Mouse (Mus musculus) gastrocnemius, postnatal 4 days (tissue): ENCODE measurements around the gene Hyls1. TPM values are rescaled to one million over a fixed set of nuclear protein-coding genes. Genes with fewer than 3 reads are reported as not detected.
A peak's percentile ranks its signal among the peaks of the same experiment; 100 is the strongest.

Source experiments
- DNase-seq, 2 experiments: peaks; one replicate each; pipeline ENCODE4 v3.0.0; 2021 to 2022; ENCODE audit warnings: low spot score in 2 of 2, mixed read lengths in 2 of 2
- total RNA-seq, 2 experiments: library from RNA; stranded (reverse); gene quantifications; 2 replicates each; pipeline ENCODE4 v1.2.3; 2021

The Hyls1 gene
- total RNA-seq, 2 experiments from 2014 or later = 3.0 to 4.1 TPM

DNA sequence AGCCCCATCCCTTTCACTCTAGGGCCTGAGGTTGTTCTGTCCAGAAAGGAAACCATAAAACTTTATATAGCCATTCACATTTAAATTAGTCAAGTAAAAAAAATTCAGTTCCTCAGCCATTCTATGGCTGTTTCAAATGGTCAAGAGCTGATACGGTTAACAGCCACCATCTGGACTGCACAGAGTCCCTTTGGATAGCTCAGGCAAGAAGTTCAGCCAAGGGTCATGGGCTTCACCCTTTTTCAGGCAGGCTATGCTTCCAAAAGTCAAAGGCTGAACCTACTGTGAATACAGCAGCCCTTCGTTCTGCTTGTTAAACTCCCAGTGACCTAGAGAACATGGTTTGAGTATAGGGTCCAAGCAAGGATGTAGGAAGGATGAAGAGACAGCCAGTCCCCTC, 25.5 kb downstream of the Hyls1 start:
- DNase-seq = no peak

DNA sequence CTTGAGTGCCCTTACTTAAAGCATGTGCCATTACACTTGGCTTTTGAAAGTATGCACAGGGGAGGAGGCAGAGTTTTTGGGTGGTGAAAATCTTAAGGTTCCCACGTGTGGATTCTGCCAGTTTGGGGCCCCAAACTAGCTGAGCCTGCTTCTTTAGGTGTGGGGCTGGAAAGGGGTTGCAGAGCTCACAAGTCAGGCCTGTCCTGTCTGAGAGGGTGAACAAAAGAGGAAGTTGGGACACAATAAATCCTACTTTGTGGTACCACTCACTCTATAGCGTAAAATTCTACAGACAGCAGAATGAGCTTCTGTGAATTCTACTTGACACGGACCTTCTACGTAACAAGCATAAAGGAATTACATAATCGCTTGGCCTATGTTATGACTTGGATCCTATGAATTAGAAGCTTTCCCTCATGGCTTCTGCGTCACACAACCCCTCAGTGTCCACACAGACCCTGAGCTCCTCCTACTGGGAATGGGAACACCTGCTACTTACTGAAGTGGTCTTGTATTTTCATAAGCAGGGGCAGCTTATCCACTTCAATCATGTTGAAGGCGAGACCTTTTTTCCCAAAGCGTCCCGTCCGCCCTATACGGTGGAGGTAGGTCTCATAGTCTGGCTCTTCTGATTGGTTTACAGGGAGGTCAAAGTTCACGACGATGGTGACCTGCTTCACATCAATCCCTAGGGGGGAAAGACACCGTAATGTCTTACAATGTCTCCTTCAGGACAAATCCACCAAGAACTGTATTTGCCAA, 26.9 kb downstream of the Hyls1 start:
- DNase-seq = no peak

DNA sequence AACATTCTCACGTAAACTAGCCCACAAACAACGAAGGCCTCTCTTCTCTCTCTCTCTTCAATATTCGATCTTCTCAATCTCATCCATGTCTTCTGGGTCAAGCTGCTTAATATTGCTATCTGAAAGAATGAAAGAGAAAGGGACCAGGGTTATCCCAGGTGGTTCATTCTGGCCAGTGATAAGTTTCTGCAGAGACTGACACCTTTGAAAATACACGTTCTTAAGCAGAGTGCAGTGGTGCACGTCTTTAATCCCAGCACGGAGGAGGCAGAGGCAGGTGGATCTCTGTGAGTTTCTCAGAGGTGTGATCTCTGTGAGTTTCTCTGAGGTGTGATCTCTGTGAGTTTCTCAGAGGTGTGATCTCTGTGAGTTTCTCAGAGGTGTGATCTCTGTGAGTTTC, 28.3 kb downstream of the Hyls1 start:
- no peak for DNase-seq

DNA sequence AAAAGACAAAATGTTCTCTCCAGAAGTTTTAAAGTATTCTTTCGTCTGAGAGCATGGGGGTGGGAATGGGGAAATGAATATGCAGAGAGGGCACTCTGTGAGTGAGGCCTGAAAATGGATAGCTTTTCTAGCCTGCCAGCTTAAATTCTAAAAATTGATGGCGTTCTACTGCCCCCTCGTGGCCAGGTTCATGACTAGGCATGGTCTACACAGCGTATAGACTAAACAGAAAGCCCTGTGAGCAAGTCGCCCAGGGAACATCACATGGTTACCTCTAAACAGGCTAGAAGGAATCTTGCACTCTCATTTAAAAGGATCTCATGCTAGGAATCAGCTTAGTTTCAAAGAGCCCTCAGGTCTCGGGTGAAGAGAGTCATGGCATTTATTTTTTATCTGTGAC, 28.7 kb downstream of the Hyls1 start:
- peak; percentile 68 to 81 for DNase-seq

DNA sequence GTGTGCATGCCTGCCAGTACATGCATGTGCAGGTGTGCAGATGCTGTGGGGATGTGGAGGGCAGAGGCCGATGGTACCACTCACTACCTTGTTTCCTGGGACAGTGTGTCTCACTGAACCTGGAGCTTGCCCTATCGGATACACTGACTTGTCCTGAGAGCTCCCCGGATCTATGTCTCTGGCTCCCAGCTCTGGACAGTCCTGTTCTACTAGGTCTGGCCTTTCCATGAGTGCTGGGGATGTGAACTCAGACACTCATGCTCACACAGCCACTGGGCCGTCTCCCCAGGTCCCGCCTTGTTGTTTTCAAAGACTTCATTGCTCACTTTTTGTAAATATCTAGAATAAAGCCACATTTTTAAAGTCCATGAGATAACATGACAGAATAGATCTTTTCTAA, 29.2 kb downstream of the Hyls1 start:
- no peak for DNase-seq

DNA sequence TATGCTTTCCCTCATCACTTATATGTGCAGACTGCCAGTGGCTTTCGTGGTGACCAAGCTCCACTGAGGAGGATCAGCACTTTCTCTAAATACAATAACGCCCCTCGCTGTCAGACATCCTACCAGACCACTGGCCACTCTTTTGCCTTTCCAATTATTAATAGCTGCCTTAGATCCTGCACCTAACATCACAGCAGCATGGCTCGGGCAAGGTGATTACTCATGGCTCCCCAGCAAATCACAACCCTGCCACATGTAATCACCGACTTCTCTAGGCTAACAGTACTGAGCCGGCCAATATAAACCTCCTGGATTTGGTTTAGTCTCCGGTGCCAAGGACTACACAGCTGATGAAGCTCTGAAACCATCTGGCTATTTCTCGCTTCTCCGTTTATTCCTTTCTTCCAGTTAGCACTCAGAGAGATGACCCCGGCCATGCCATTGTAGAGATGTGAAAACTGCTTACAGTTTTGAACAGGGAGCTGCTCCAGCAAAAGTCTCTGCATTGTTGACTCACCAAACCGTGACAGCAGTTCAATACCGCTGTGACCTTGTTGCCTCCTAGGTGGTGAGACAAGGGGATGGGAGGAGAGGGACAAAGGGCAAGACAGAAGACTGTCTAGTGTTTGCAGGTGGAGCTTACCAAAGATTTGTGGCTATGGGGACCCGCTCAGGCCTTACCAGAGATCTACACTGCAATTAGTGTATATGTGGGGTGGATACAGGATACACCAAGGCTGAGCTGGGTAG, 31.0 kb downstream of the Hyls1 start:
- no peak for DNase-seq

DNA sequence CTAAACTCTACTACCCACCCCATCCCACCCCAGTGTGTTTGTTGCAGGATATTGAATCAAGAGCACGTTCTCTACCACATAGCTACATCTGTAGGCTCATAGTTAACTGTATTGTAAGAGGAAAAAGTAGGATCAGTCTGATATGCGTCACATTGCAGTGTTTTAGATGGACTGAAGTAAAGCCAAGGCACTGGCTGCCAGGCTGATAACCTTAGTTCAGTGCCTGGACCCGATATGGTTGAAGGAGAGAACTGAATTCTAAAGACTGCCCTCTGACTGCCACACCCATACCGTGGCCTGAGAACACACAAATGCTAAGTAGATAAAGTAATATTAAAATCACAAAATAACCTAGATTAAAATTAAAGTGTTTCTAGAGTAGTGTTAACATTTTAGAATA, 34.3 kb downstream of the Hyls1 start:
- no peak for DNase-seq

DNA sequence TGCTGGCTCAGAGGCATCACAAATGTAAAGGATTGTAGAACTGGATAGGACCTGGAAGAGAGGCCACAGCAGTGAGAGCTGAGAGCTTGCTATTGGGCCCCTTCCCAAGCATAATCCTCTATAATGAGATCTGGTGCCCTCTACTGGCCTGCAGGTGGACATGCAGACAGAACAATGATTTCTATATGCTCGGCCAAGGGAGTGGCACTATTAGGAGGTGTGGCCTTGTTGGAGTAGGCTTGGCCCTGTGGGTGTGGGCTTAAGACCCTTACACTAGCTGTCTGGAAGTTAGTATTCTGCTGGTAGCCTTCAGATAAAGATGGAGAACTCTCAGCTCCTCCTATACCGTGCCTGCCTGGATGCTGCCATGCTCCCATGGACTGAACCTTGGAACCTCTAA, 35.1 kb downstream of the Hyls1 start:
- DNase-seq = peak in 1 of 2 experiments; percentile 38

DNA sequence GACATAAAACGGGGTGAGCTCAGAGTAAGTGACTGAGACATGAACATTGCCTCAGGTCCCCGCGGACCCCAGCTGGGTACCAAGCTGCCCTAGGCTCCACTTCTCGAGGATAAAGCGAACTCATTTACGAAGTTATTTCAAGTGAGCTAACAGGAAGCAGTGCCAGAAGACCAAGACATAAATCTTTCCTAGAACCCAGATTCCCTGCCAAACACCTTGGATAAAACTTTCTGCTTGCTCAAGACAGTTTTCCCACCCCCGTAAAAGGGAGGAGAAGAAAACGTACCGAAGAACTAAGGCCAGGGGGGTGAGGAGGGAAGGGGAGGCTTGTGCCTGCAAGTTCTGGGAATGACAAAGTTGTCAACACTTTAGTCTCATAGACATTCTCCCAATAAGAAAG, 36.9 kb downstream of the Hyls1 start:
- no peak for DNase-seq

DNA sequence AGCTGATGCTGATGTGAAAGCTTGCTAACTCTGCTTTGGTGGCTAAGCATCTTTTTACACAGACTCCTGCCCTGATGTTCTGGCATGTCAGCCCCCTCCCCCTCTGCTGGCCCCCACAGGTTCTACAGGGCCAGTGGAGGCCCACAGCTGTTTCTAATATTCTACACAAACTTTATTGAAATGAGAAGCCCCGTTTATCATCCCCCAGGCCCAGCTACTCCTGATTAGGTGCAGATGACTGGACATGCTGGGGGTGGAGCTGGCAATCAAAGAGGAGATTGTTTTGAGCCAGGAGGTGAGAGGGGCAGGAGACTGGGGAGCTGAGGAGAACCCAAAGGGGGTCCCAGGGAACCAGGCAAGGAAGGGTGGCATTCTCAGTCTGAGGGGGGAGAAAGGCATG, 40.4 kb downstream of the Hyls1 start:
- DNase-seq = no peak

DNA sequence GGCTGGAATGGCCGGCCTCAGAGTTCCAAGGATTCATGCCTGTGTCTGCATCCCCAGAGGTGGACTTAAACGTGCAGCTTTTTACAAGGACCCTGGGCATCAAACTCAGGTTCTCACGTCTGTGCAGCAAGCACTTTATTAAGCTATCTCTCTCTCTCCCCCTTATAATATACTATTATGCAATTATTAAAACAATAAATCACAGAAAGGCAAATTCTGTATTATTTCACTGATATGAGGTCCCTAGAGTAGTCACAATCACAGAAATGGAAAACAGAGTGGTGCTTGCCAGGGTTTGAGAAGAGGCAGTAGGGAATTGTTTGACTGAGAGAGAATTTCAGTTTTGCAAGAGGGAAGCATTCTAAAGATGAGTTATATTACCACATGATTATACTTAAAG, 41.1 kb downstream of the Hyls1 start:
- no peak for DNase-seq

DNA sequence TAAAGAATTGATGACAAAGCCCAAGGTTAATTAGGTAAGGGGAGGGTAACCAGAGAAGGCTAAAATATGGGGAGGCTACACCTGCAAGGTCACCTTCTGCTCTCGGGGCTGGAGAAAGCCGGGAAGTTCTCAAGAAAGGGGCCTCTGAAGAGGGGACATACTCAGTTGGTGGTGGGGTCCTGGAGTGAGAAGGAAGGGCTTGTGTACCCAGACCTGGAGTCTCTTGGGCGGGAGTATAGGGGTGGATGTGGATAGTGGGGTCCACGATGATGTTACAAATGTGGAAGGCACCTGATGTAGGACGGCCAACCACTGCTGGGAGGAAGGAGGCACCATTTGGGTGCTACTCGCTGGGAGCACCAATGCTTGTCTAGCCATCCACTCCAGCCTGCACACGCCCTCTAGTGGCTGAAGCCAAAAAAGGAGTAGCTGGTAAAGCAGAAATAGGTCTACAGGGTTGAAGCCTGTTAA, 46.2 kb downstream of the Hyls1 start:
- DNase-seq = peak; percentile 51 to 71

DNA sequence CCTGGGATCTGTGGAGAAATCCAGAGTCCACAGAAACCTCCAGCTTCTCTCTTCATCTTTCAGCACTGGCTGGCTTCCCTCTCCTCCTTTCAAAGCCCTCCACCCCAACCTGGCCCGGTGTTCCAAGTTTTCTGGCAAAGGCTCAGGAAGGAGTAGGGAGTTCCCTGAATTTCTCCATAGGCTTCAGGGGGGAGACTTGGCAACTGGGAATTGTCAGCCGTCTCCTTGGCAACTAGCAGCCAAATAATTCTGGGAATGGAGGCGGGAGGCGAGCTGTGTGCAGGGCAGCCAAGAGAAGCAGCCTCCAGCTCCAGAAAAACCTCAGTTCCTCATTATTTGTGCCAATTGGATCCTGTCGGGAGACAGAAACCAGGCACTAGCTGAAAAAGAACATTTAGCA, 46.7 kb downstream of the Hyls1 start:
- peak in 1 of 2 experiments; percentile 44 for DNase-seq

DNA sequence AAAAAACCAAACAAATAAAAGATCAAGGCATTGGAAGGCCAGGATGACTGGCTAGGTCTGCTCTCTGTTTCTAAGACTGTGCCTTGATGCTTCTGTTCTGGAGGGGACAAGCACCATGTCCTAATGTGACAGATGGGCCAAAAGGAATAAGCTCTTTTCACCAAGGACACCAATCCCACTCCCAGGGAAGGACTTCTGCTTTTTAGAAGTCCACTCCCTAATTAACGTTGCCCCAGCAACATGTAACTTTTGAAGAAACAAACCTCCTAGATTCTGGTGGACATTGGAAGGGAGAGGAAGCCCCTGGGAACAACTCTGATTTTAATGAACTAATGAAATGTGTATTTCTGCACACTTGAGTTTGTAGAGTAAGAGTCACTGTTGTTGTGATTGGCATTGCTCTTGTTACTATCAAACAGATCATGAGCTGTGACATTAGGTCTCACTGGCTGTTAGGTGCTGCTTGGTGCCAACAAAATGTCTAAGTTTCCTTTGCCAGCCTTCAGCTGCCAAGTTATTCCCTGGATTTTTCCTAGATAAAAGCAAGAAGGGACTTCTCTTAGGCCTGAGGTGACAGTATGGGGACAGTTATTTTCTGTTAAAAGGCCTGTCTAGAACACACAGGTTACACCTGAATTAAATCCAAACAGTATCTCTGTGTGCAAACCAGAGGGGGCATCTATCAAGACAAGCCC, 47.2 kb downstream of the Hyls1 start:
- no peak for DNase-seq

DNA sequence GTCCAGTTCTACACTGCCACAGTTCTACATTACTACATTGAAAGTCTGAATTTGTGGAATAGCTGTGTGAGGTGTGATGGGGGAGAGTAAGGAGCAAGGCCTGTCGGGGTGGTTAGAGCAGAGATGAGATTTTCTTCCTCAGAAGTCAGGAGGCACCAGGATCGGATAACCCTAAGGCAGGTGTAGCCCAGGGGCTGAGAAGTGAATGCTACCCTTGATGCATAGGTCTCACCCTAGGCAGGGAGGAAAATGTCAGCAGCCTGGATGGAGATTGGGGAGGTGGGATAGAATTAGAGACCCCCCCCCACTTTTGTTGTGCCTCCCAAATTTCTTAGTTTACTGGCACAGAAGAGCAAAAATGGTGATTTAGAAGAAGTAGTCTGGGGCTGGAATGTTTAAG, 48.0 kb downstream of the Hyls1 start:
- DNase-seq = no peak

DNA sequence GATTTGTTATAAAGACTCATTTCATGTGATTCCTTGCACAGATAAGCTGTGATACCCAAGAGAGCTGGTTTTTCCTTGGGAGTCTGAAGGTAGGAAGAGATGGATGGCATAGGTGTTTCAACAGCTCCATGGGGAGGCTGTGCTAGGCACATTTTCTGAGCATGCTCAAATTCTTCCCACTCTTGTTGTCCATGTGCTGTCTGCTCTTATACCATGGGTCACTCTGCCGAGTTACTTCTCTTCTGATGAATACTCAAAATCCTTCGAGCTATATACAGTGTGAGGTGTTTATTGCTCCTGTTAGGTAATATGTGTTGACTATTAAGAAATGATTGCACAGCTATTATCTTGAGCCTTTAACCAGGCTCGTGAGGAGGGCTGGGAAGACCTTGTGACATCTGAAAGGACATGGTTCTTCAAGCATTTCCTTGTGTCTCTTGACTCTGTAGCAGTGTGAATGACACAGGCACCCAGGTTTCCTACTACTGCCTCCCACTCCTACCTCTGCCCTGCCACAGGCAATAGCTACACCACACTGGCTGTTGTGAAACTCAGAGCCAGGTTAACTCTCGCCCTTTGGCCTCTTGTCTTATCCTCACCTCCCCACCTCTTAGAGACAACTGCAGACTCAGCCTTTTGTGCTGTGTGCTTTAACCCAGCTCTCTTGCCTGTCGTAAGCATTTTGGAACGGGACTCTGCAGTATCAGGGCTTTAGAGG, 49.4 kb downstream of the Hyls1 start:
- no peak for DNase-seq

DNA sequence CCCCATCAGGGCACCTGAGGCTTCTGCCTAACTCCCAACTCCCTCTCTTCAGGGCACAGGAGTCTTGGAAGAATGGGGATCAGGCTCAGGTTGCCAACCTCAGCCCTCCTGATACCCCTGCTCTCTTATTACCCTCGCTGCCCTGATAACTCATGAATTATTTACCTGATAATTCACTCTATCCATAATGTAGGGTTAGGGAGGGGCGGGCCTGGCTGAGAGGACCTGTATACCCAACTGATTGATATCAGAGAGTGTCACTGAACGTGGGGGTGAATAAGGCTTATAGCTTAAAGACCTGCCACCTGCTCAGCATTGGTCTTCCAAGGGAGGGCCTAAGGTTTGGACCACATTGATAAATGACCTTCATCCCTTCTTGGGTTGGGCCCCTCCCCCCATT, 52.0 kb downstream of the Hyls1 start, which contains the start of gene Gm1113:
Gm1113 (minus strand) TSS at position 101 of the 400 bp plus-strand sequence.
- no peak for DNase-seq

DNA sequence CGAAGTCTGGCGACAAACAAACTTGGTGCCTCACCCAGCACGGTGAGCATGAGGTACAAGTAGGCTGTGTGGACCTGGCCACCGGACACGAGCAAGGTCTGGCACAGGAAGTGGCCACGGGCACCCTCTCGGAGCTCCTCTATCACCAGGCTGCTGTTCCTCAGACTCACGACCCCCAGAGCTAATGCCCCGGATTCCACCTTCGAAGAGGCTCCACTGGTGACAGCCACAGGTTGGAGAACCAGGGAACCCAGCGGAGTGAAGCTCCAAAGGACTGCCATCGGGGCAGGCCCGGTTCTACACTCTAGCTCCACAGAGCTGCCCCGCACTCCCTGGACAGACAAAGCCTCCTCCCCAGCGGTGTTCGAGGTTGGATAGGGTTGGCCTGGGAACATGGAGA, 53.5 kb downstream of the Hyls1 start:
- no peak for DNase-seq

DNA sequence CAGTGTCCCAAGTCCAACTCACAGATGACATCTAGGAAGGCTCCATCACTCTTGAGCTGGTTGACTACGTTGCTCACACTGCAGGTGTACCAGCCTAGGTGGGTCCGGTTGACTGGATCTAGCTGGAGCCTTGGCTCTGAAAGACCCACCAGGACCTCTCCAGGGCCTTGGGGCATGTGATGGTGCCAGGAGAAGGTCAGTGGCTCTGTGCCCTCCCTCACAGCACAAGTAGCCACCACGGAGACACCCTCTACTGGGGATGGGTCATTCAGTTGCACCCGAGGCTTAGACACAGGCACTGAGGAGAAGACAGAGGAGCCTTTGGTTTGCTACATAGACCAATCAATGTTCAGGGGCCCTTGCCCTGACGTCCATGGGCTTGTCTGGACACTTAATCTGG, 54.0 kb downstream of the Hyls1 start:
- no peak for DNase-seq

DNA sequence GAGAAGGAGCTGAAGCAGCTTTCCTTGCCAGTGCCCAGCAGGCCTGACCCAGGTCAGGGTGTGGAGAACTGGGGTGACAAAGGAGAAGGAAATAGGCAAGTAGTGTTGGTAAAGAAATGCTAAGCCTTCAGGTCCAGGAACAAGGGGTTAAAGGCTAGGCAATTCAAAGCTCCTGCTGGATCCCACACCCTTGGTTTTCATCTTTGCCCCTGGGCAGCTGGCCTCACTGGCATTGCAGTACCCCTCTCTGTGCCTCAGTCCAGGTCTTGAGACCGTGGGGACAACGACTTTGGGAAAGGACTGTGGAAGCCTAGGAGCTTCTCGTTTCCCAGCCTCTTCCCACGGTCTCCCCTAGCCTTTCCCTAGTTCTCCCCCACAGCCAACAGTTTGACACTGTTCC, 56.3 kb downstream of the Hyls1 start:
- DNase-seq = no peak
